Mouse (Mus musculus) MEL (cell line): Measurements from ENCODE around the gene Fundc1. TPM values are rescaled to one million over a fixed set of nuclear protein-coding genes. Genes with fewer than 3 reads are reported as not detected.
A peak's percentile ranks its signal among the peaks of the same experiment; 100 is the strongest.

ENCODE experiments used
- DNase-seq: peaks from one replicate; pipeline ENCODE4 v3.0.0; 2011; ENCODE audit warnings: low read depth, low spot score
- H3K27ac ChIP-seq: 2 replicates; pipeline ENCODE4 v1.5.1; 2012; ENCODE audit warnings: low read depth, mild to moderate bottlenecking, control low read depth, low read length, moderate library complexity; ENCODE audit not compliant: control insufficient read depth
- H3K27me3 ChIP-seq, 2 experiments: fragments of 150-350 bp in 1 of 2; sonication (generic) in 1 of 2; 2 replicates each; pipeline ENCODE4 v1.6.1; 2012; ENCODE audit warnings: low read length in 2 of 2, mild to moderate bottlenecking in 2 of 2, improper control_type of control experiment in 1 of 2, moderate library complexity in 1 of 2; ENCODE audit not compliant: insufficient read depth in 2 of 2, control insufficient read depth in 1 of 2
- H3K36me3 ChIP-seq, 2 experiments: 2 replicates each; pipeline ENCODE4 v1.6.1; 2012 to 2014; ENCODE audit warnings: low read length in 2 of 2, improper control_type of control experiment in 1 of 2, inconsistent platforms in 1 of 2, mild to moderate bottlenecking in 1 of 2; ENCODE audit not compliant: insufficient read depth in 2 of 2, control insufficient read depth in 1 of 2
- H3K4me1 ChIP-seq, 2 experiments: fragments of 150-350 bp in 1 of 2; sonication (generic) in 1 of 2; 2 replicates each; pipeline ENCODE4 v1.6.1; 2012; ENCODE audit warnings: low read length in 2 of 2, improper control_type of control experiment in 1 of 2, mild to moderate bottlenecking in 1 of 2; ENCODE audit not compliant: insufficient read depth in 2 of 2, control insufficient read depth in 1 of 2
- H3K4me3 ChIP-seq, 2 experiments: fragments of 150-350 bp in 1 of 2; sonication (generic) in 1 of 2; 2 replicates each; pipeline ENCODE4 v1.5.1; 2012; ENCODE audit warnings: low read depth in 2 of 2, low read length in 2 of 2, mild to moderate bottlenecking in 2 of 2, moderate library complexity in 2 of 2, control low read depth in 1 of 2, improper control_type of control experiment in 1 of 2; ENCODE audit not compliant: control insufficient read depth in 1 of 2, insufficient read depth in 1 of 2
- H3K79me2 ChIP-seq: 2 replicates; pipeline ENCODE4 v1.6.1; 2012; ENCODE audit warnings: mild to moderate bottlenecking, low read length, moderate library complexity; ENCODE audit not compliant: control insufficient read depth, poor library complexity, insufficient read depth
- H3K9ac ChIP-seq: 2 replicates; pipeline ENCODE4 v1.6.1; 2012; ENCODE audit warnings: low read depth, mild to moderate bottlenecking, control low read depth, low read length, moderate library complexity; ENCODE audit not compliant: control insufficient read depth, poor library complexity, severe bottlenecking
- H3K9me3 ChIP-seq: fragments of 150-350 bp; sonication (generic); replicated peaks from 2 replicates; pipeline ENCODE4 v1.6.1; 2012; ENCODE audit warnings: mild to moderate bottlenecking, low read length, improper control_type of control experiment, moderate library complexity; ENCODE audit not compliant: insufficient read depth
- BHLHE40 ChIP-seq: IDR thresholded peaks from 2 replicates; pipeline ENCODE4 v1.6.1; 2012; ENCODE audit warnings: low read depth, mild to moderate bottlenecking, inconsistent platforms, low read length, improper control_type of control experiment, borderline replicate concordance
- CHD1 ChIP-seq: IDR thresholded peaks from 2 replicates; pipeline ENCODE4 v1.6.1; 2012; ENCODE audit warnings: low read depth, mild to moderate bottlenecking, inconsistent platforms, low read length, improper control_type of control experiment
- CHD2 ChIP-seq: IDR thresholded peaks from 2 replicates; pipeline ENCODE4 v1.6.1; 2011; ENCODE audit warnings: low read length, improper control_type of control experiment
- EP300 ChIP-seq, 2 experiments: IDR thresholded peaks; 2 replicates each; pipeline ENCODE4 v1.6.1; 2011; ENCODE audit warnings: improper control_type of control experiment in 2 of 2, low read length in 2 of 2, low read depth in 1 of 2, mild to moderate bottlenecking in 1 of 2
- ETS1 ChIP-seq: IDR thresholded peaks from 2 replicates; pipeline ENCODE4 v1.6.1; 2012; ENCODE audit warnings: low read depth, mild to moderate bottlenecking, inconsistent platforms, low read length, improper control_type of control experiment, moderate library complexity
- GABPA ChIP-seq: IDR thresholded peaks from 2 replicates; pipeline ENCODE4 v1.6.1; 2012; ENCODE audit warnings: low read depth, mild to moderate bottlenecking, inconsistent platforms, low read length, improper control_type of control experiment, moderate library complexity
- JUND ChIP-seq: IDR thresholded peaks from 2 replicates; pipeline ENCODE4 v1.6.1; 2011; ENCODE audit warnings: low read depth, mild to moderate bottlenecking, improper control_type of control experiment, low read length
- KAT2A ChIP-seq: conservative IDR thresholded peaks from 2 replicates; pipeline ENCODE4 v1.6.1; 2012; ENCODE audit warnings: low read depth, low read length, improper control_type of control experiment, inconsistent platforms
- MAFK ChIP-seq: IDR thresholded peaks from 2 replicates; pipeline ENCODE4 v1.6.1; 2011; ENCODE audit warnings: low read depth, mild to moderate bottlenecking, low read length, improper control_type of control experiment, borderline replicate concordance
- MAZ ChIP-seq: IDR thresholded peaks from 2 replicates; pipeline ENCODE4 v1.6.1; 2012; ENCODE audit warnings: low read depth, mild to moderate bottlenecking, inconsistent platforms, low read length, improper control_type of control experiment
- MEF2A ChIP-seq: IDR thresholded peaks from 2 replicates; pipeline ENCODE4 v1.6.1; 2014; ENCODE audit warnings: low read depth, mild to moderate bottlenecking, inconsistent platforms, low read length, improper control_type of control experiment; ENCODE audit not compliant: poor library complexity, insufficient replicate concordance, severe bottlenecking; ENCODE audit errors: extremely low read depth
- MXI1 ChIP-seq: IDR thresholded peaks from 2 replicates; pipeline ENCODE4 v1.6.1; 2011; ENCODE audit warnings: mild to moderate bottlenecking, low read depth, low read length, improper control_type of control experiment
- NRF1 ChIP-seq: IDR thresholded peaks from 2 replicates; pipeline ENCODE4 v1.6.1; 2014; ENCODE audit warnings: low read depth, mild to moderate bottlenecking, inconsistent platforms, low read length, improper control_type of control experiment, moderate library complexity; ENCODE audit not compliant: poor library complexity, insufficient read depth, severe bottlenecking
- POLR2A ChIP-seq, 2 experiments: IDR thresholded peaks; 2 replicates each; pipeline ENCODE4 v1.6.1; 2011 to 2012; ENCODE audit warnings: low read length in 2 of 2, mild to moderate bottlenecking in 2 of 2, control low read depth in 1 of 2, improper control_type of control experiment in 1 of 2, low read depth in 1 of 2, moderate library complexity in 1 of 2; ENCODE audit not compliant: control insufficient read depth in 1 of 2, insufficient read depth in 1 of 2, poor library complexity in 1 of 2
- POLR2AphosphoS5 ChIP-seq: IDR thresholded peaks from 2 replicates; pipeline ENCODE4 v1.6.1; 2012; ENCODE audit warnings: low read depth, borderline replicate concordance, mild to moderate bottlenecking, inconsistent platforms, low read length, moderate library complexity, mixed read lengths
- RAD21 ChIP-seq: IDR thresholded peaks from 2 replicates; pipeline ENCODE4 v1.6.1; 2011; ENCODE audit warnings: mild to moderate bottlenecking, low read depth, low read length, improper control_type of control experiment
- SIN3A ChIP-seq: IDR thresholded peaks from 2 replicates; pipeline ENCODE4 v1.6.1; 2012; ENCODE audit warnings: low read length, improper control_type of control experiment, inconsistent platforms
- TAL1 ChIP-seq: IDR thresholded peaks from 2 replicates; pipeline ENCODE4 v1.6.1; 2012; ENCODE audit warnings: mild to moderate bottlenecking, inconsistent platforms, low read length, moderate library complexity, mixed read lengths
- TCF12 ChIP-seq: IDR thresholded peaks from 2 replicates; pipeline ENCODE4 v1.6.1; 2014; ENCODE audit warnings: low read depth, mild to moderate bottlenecking, inconsistent platforms, low read length, improper control_type of control experiment, moderate library complexity
- UBTF ChIP-seq: IDR thresholded peaks from 2 replicates; pipeline ENCODE4 v1.6.1; 2012; ENCODE audit warnings: low read depth, mild to moderate bottlenecking, inconsistent platforms, low read length, improper control_type of control experiment, moderate library complexity, borderline replicate concordance; ENCODE audit not compliant: insufficient read depth
- USF2 ChIP-seq, 2 experiments: IDR thresholded peaks; 2 replicates each; pipeline ENCODE4 v1.6.1; 2011 to 2012; ENCODE audit warnings: improper control_type of control experiment in 2 of 2, low read length in 2 of 2, borderline replicate concordance in 1 of 2, inconsistent platforms in 1 of 2, low read depth in 1 of 2, mild to moderate bottlenecking in 1 of 2; ENCODE audit not compliant: insufficient read depth in 1 of 2
- ZC3H11A ChIP-seq: IDR thresholded peaks from 2 replicates; pipeline ENCODE4 v1.6.1; 2012; ENCODE audit warnings: low read depth, mild to moderate bottlenecking, inconsistent platforms, low read length, improper control_type of control experiment
- ZNF384 ChIP-seq: IDR thresholded peaks from 2 replicates; pipeline ENCODE4 v1.6.1; 2012; ENCODE audit warnings: low read depth, mild to moderate bottlenecking, inconsistent platforms, low read length, improper control_type of control experiment
- polyA plus RNA-seq, 2 experiments: library from polyadenylated mRNA; stranded (reverse) in 1 of 2; unstranded in 1 of 2; fragments of >175 nt in 1 of 2; fragments of >200 nt in 1 of 2; gene quantifications; 2 replicates each; pipeline versions ENCODE4 v1.2.1 to v1.2.4; 2012; ENCODE audit warnings: low replicate concordance in 2 of 2, low read depth in 1 of 2; ENCODE audit not compliant: insufficient read length in 2 of 2, insufficient read depth in 1 of 2, missing spikeins in 1 of 2
- total RNA-seq: library from RNA; depleted of rRNA; stranded (reverse); fragments of 300-350 nt; gene quantifications from 2 replicates; pipeline ENCODE4 v1.2.3, GENCODE M21; 2012

Gene Fundc1
- total and polyA plus RNA-seq, 3 experiments, result 18.3 to 29.4 TPM; not detected in 1

DNA sequence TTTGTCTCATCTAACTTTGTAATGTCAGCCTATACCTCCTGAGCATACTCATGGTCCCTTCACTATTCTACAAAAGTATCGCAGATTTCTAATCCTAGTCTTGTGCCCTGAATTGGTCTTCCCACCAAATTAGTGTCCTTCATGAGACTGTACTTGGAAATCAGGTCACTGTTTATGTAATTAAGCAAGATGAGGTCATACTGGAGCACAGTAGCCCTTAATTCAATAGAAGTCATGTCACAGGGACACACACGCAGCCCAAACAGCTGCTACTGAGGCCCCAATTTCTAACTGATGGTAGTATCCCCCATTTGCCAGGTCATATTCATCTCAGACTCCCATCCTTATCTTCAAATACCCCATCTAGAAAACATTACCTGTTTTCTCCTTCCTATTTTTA is 3.5 kb downstream of the Fundc1 start:
- no peak for TF ChIP-seq CHD1
- no peak for TF ChIP-seq NRF1
- TF ChIP-seq UBTF, result no peak
- TF ChIP-seq SIN3A, result no peak
- TF ChIP-seq KAT2A, result no peak
- TF ChIP-seq USF2 (IDR thresholded peaks at IDR 0.05; ENCODE audit: borderline replicate concordance in 1 of 2, insufficient read depth in 1 of 2, low read depth in 1 of 2, low read length in 2 of 2), result no peak
- H3K4me1 ChIP-seq, result peaks cover 0 to 2% of the 10 kb centered on the region in 2 experiments; a peak in 3 of 4 replicates
- no peaks in the 10 kb centered on the region for H3K9me3 ChIP-seq
- H3K4me3 ChIP-seq, result no peak overlapping the region
- H3K36me3 ChIP-seq, result peaks cover 0 to 26% of the 10 kb centered on the region in 2 experiments; a peak in 2 of 4 replicates
- H3K9ac ChIP-seq, result no peak overlapping the region
- H3K27me3 ChIP-seq, result no peaks in the 10 kb centered on the region
- no peak for DNase-seq
- no peak overlapping the region for H3K27ac ChIP-seq
- H3K79me2 ChIP-seq, result peaks cover 11% of the 10 kb centered on the region

- no peak for TF ChIP-seq UBTF
- TF ChIP-seq USF2 (IDR thresholded peaks at IDR 0.05; ENCODE audit: borderline replicate concordance in 1 of 2, insufficient read depth in 1 of 2, low read depth in 1 of 2, low read length in 2 of 2), result no peak
- TF ChIP-seq TCF12, result no peak
- no peak for TF ChIP-seq POLR2A (IDR thresholded peaks at IDR 0.05; ENCODE audit: control insufficient read depth in 1 of 2, insufficient read depth in 1 of 2, low read depth in 1 of 2, low read length in 2 of 2, poor library complexity in 1 of 2)
- TF ChIP-seq GABPA, result no peak
- TF ChIP-seq RAD21, result no peak
- no peak for TF ChIP-seq CHD2
- Histone ChIP-seq H3K9ac (no peak overlapping the region), H3K9me3 (no peaks in the 10 kb centered on the region), H3K36me3 (peaks cover 0 to 19% of the 10 kb centered on the region in 2 experiments; a peak in 3 of 4 replicates), H3K79me2 (peaks cover 2% of the 10 kb centered on the region; the same call in 1 of the 2 replicates), H3K4me3 (no peak overlapping the region), H3K4me1 (no peaks in the 10 kb centered on the region; a peak in 2 of 4 replicates), H3K27me3 (no peaks in the 10 kb centered on the region), H3K27ac (no peak overlapping the region)
- no peak for DNase-seq
Measured at GRCm38 (mm10) chrX:17565743-17566142, 6.4 kb downstream of the Fundc1 start.

GRCm38 (mm10) chrX:17564732-17565131 is 7.4 kb downstream of the Fundc1 start:
- Histone ChIP-seq H3K27ac (no peak overlapping the region), H3K4me1 (no peaks in the 10 kb centered on the region; a peak in 2 of 4 replicates), H3K9me3 (no peaks in the 10 kb centered on the region), H3K79me2 (0 out of 2 replicates have a peak, but pooled peaks cover 2% of the 10 kb centered on the region), H3K27me3 (no peaks in the 10 kb centered on the region), H3K4me3 (no peak overlapping the region), H3K36me3 (peaks cover 0 to 16% of the 10 kb centered on the region in 2 experiments; a peak in 3 of 4 replicates), H3K9ac (no peak overlapping the region)
- peak; percentile 43 for DNase-seq
- peak in 1 of 2 experiments; percentile 30; a peak in 1 of 4 replicates for TF ChIP-seq EP300 (IDR thresholded peaks at IDR 0.05; ENCODE audit: low read depth in 1 of 2, low read length in 2 of 2)
- no peak for TF ChIP-seq MEF2A
- TF ChIP-seq MAZ, result no peak
- no peak for TF ChIP-seq TAL1
- TF ChIP-seq CHD2, result no peak
- no peak for TF ChIP-seq POLR2A (IDR thresholded peaks at IDR 0.05; ENCODE audit: control insufficient read depth in 1 of 2, insufficient read depth in 1 of 2, low read depth in 1 of 2, low read length in 2 of 2, poor library complexity in 1 of 2)
- no peak for TF ChIP-seq ZC3H11A
- TF ChIP-seq USF2 (IDR thresholded peaks at IDR 0.05; ENCODE audit: borderline replicate concordance in 1 of 2, insufficient read depth in 1 of 2, low read depth in 1 of 2, low read length in 2 of 2), result no peak
- TF ChIP-seq TCF12, result no peak
- TF ChIP-seq MAFK, result no peak
- no peak for TF ChIP-seq MXI1
- TF ChIP-seq BHLHE40, result no peak
- no peak for TF ChIP-seq POLR2AphosphoS5
- no peak for TF ChIP-seq UBTF
- TF ChIP-seq JUND, result no peak
- TF ChIP-seq SIN3A, result peak; percentile 23; the same call in 1 of the 2 replicates
- TF ChIP-seq ETS1, result no peak
- TF ChIP-seq ZNF384, result peak; percentile 60
